Mouse (Mus musculus) G1E (cell line): Measurements from ENCODE around the gene Cdc16. TPM values are rescaled to one million over a fixed set of nuclear protein-coding genes. Genes with fewer than 3 reads are reported as not detected.
"Not testable (repeated sequence)": the region's sequence is repeated elsewhere in the genome, so short reads cannot be mapped to it uniquely, and the experiment has no call there.

Source experiments
- ATAC-seq: 2 replicates; pipeline ENCODE4 v1.8.0; 2016; ENCODE audit warnings: mild to moderate bottlenecking; ENCODE audit not compliant: insufficient number of reproducible peaks, poor library complexity, low FRiP score, severe bottlenecking; ENCODE audit errors: extremely low read depth
- DNase-seq: peaks from one replicate; pipeline ENCODE4 v3.0.0; 2012; ENCODE audit warnings: low spot score
- H3K27me3 ChIP-seq: 2 replicates; pipeline ENCODE4 v1.6.1; 2012; ENCODE audit warnings: mild to moderate bottlenecking, low read length, inconsistent platforms; ENCODE audit not compliant: insufficient read depth
- H3K36me3 ChIP-seq: replicated peaks from 2 replicates; pipeline ENCODE3; 2012; ENCODE audit warnings: mild to moderate bottlenecking, inconsistent platforms
- H3K4me1 ChIP-seq: 2 replicates; pipeline ENCODE4 v1.6.1; 2012; ENCODE audit warnings: low read depth, low read length, inconsistent platforms, mixed read lengths; ENCODE audit not compliant: insufficient read depth
- H3K4me3 ChIP-seq: 2 replicates; pipeline ENCODE4 v1.5.1; 2012; ENCODE audit warnings: low read depth, mild to moderate bottlenecking, inconsistent platforms, low read length, moderate library complexity, mixed read lengths
- H3K9me3 ChIP-seq: replicated peaks from 2 replicates; pipeline ENCODE4 v1.6.1; 2012; ENCODE audit warnings: inconsistent platforms
- CTCF ChIP-seq: IDR thresholded peaks from 2 replicates; pipeline ENCODE4 v1.5.1; 2012; ENCODE audit warnings: low read depth, low read length, inconsistent platforms, mixed read lengths
- GATA1 ChIP-seq: IDR thresholded peaks from 2 replicates; pipeline ENCODE4 v1.6.1; 2012; ENCODE audit warnings: borderline replicate concordance, low read length, inconsistent platforms, mixed read lengths
- GATA2 ChIP-seq: IDR thresholded peaks from 2 replicates; pipeline ENCODE4 v1.6.1; 2012; ENCODE audit warnings: low read depth, low read length, inconsistent platforms, borderline replicate concordance
- POLR2AphosphoS5 ChIP-seq: IDR thresholded peaks from 2 replicates; pipeline ENCODE4 v1.6.1; 2012; ENCODE audit warnings: low read depth, low read length, inconsistent platforms; ENCODE audit not compliant: insufficient replicate concordance
- TAL1 ChIP-seq: conservative IDR thresholded peaks from 2 replicates; pipeline ENCODE4 v1.6.1; 2012; ENCODE audit warnings: low read depth, low read length, inconsistent platforms, mixed read lengths
- polyA plus RNA-seq: library from polyadenylated mRNA; stranded (reverse); fragments of >175 nt; gene quantifications from 2 replicates; pipeline ENCODE4 v1.2.3, GENCODE M21; 2012
- total RNA-seq, 2 experiments: library from RNA; stranded (forward) in 1 of 2; stranded (reverse) in 1 of 2; fragments of 200-1000 nt in 1 of 2; fragments of >200 nt in 1 of 2; fragmentation: Nextera tagmentation in 1 of 2; gene quantifications; 2 replicates each; pipeline ENCODE4 v1.2.3; 2014 to 2017

The Cdc16 gene
- total and polyA plus RNA-seq, 3 experiments = 19.0 to 75.9 (median 64.5) TPM

GRCm38 (mm10) chr8:13740817-13741613 is 16.5 kb upstream of the Cdc16 start:
- no peaks in the 10 kb centered on the region for H3K4me1 ChIP-seq
- no peak for DNase-seq
- no peaks in the 10 kb centered on the region for H3K9me3 ChIP-seq

GRCm38 (mm10) chr8:13746212-13746611 is 11.3 kb upstream of the Cdc16 start:
- H3K4me1 ChIP-seq, H3K9me3 ChIP-seq, ATAC-seq, H3K36me3 ChIP-seq, H3K4me3 ChIP-seq, DNase-seq: not testable (repeated sequence)
- H3K27me3 ChIP-seq = peaks cover 14% of the 10 kb centered on the region

More at GRCm38 (mm10) chr8:13740817-13741613, 16.5 kb upstream of the Cdc16 start:
- Histone ChIP-seq H3K27me3 (peaks cover 31% of the 10 kb centered on the region), H3K36me3 (no peaks in the 10 kb centered on the region), H3K4me3 (no peak overlapping the region)
- ATAC-seq = no peak
- no peak for TF ChIP-seq GATA1
- TF ChIP-seq CTCF = no peak
- no peak for TF ChIP-seq POLR2AphosphoS5
- TF ChIP-seq TAL1 = no peak
- no peak for TF ChIP-seq GATA2

GRCm38 (mm10) chr8:13747626-13748025 is 9.8 kb upstream of the Cdc16 start:
- ATAC-seq = no peak
- no peaks in the 10 kb centered on the region for H3K36me3 ChIP-seq
- H3K4me3 ChIP-seq = no peak overlapping the region
- peaks cover 12% of the 10 kb centered on the region for H3K27me3 ChIP-seq
- TF ChIP-seq GATA2 (no peak), POLR2AphosphoS5 (no peak), CTCF (no peak), TAL1 (no peak), GATA1 (no peak)
- H3K9me3 ChIP-seq = no peaks in the 10 kb centered on the region
- no peaks in the 10 kb centered on the region for H3K4me1 ChIP-seq
- DNase-seq = no peak

GRCm38 (mm10) chr8:13753680-13754079 is 3.8 kb upstream of the Cdc16 start:
- DNase-seq = no peak
- Histone ChIP-seq H3K4me3 (no peak overlapping the region), H3K36me3 (no peaks in the 10 kb centered on the region), H3K9me3 (no peaks in the 10 kb centered on the region), H3K27me3 (no peaks in the 10 kb centered on the region), H3K4me1 (peaks cover 9% of the 10 kb centered on the region)
- no peak for TF ChIP-seq POLR2AphosphoS5
- TF ChIP-seq CTCF = peak; percentile 41
- no peak for ATAC-seq

- H3K36me3 ChIP-seq = peaks cover 24% of the 10 kb centered on the region
- DNase-seq = no peak
- peaks cover 17% of the 10 kb centered on the region for H3K4me1 ChIP-seq
- H3K9me3 ChIP-seq = no peaks in the 10 kb centered on the region
- no peaks in the 10 kb centered on the region for H3K27me3 ChIP-seq
- TF ChIP-seq GATA2 (no peak), GATA1 (no peak), POLR2AphosphoS5 (no peak)
- no peak overlapping the region for H3K4me3 ChIP-seq
- no peak for ATAC-seq
Observed at GRCm38 (mm10) chr8:13756480-13756879, 996 bp upstream of the Cdc16 start.

- DNase-seq (peak; percentile 66), ATAC-seq (peak; percentile 70)
- Histone ChIP-seq H3K9me3 (no peaks in the 10 kb centered on the region), H3K4me3 (peak overlapping the region; percentile 91), H3K36me3 (peaks cover 40% of the 10 kb centered on the region), H3K4me1 (peaks cover 17% of the 10 kb centered on the region), H3K27me3 (no peaks in the 10 kb centered on the region)
- TF ChIP-seq TAL1 (no peak), CTCF (0 out of 2 replicates have a peak, but pooled peaks have one; percentile 3), POLR2AphosphoS5 (no peak), GATA2 (no peak)
Observed at GRCm38 (mm10) chr8:13757805-13758727, 590 bp downstream of the Cdc16 start.

- no peak for DNase-seq
- Histone ChIP-seq H3K27me3 (no peaks in the 10 kb centered on the region), H3K9me3 (no peaks in the 10 kb centered on the region), H3K4me3 (no peak overlapping the region), H3K36me3 (peaks cover 94% of the 10 kb centered on the region), H3K4me1 (no peaks in the 10 kb centered on the region)
- TF ChIP-seq POLR2AphosphoS5 (no peak), GATA2 (no peak), CTCF (no peak)
- no peak for ATAC-seq
Observed at GRCm38 (mm10) chr8:13769206-13769605, 11.7 kb downstream of the Cdc16 start.
